Mouse (Mus musculus) megakaryocyte-erythroid progenitor cell, adult 5-6 weeks (primary cell): ENCODE data around the gene Unc5b. TPM values are rescaled to one million over a fixed set of nuclear protein-coding genes. Genes with fewer than 3 reads are reported as not detected.

Source experiments
- ATAC-seq: replicated peaks from 2 replicates; pipeline ENCODE4 v1.8.0; 2016; ENCODE audit warnings: mild to moderate bottlenecking, inconsistent platforms; ENCODE audit not compliant: severe bottlenecking, poor library complexity, low FRiP score, low TSS enrichment
- total RNA-seq, 2 experiments: library from RNA; stranded (forward) in 1 of 2; stranded (reverse) in 1 of 2; fragments of 200-1000, 215-1000 nt in 1 of 2; fragments of >200 nt in 1 of 2; fragmentation: Nextera tagmentation in 1 of 2; gene quantifications; 2 replicates each; pipeline ENCODE4 v1.2.3; 2014 to 2017

Unc5b gene
- total RNA-seq, 2 experiments from 2014 or later, result not detected

- ATAC-seq, result no peak
Measured at GRCm38 (mm10) chr10:60804865-60805264, 26.5 kb downstream of the Unc5b start.

GRCm38 (mm10) chr10:60803971-60804370, 27.4 kb downstream of the Unc5b start:
- no peak for ATAC-seq

DNA sequence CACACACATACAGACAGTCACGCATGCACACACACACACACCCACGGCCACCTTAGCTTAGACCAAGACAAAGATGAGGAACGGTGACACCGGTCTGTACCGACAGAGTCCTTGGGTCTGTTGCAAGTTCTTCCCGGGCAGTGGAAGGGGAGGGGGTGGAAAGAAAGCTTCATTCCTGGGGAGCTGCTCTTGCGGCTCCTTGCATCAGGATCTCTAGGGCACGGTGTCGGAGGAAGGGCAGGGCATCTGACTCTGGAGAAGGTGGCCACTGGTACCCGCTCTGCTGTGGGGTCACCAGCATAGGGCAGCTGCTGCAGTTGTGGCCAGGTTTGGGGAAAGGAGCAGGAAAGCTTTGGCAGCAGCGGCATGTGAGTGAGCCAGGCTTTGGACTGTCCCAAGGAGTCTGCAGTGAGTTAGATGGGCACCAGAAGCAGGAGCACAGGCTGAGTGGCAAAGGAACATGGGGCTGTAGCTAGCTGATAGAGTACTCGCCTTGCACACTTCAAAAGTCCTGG, 29.4 kb downstream of the Unc5b start:
- no peak for ATAC-seq

- no peak for ATAC-seq
Measured at GRCm38 (mm10) chr10:60801168-60801897, 30.0 kb downstream of the Unc5b start.

DNA sequence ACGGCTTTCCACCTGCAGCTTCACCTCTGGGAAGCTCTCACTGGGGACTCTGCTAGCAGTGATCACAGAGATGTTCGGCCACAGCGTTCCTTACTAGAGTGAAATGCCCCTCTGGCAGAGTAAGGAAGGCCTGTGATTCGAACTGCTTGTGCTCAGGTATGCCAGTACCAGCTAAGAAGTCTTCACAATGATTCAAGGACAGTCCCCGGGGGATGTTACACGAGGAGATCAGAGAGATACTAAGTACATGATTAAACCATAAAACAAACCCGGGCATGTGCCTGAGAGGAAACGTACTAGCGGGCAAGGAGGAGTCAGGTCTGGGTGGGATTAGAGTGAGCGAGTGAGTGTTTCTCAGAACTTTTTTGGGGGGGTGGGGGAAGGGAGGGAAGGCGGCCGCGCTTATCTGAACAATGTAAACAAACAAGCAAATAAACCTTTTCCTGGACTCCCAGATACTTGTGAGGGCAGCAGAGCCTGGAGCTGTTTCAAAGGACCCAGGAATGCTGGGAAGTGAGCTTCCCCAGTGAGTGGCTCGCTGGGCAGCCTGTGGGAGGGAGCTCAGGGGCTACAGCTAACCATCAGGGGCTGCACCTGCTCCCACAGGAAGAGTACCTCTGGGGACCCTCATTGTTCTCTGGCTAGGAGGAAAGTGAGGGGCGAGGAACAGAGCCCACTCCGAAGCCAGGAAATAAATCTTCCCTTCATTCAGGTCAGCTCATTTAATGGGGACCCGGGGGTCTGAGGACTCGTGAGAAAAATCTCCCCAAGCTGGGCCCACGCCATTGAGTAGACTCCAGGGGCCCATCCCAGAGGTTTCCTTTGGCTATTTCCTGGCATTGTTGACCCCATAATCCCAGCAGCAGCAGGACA, 30.9 kb downstream of the Unc5b start:
- no peak for ATAC-seq

DNA sequence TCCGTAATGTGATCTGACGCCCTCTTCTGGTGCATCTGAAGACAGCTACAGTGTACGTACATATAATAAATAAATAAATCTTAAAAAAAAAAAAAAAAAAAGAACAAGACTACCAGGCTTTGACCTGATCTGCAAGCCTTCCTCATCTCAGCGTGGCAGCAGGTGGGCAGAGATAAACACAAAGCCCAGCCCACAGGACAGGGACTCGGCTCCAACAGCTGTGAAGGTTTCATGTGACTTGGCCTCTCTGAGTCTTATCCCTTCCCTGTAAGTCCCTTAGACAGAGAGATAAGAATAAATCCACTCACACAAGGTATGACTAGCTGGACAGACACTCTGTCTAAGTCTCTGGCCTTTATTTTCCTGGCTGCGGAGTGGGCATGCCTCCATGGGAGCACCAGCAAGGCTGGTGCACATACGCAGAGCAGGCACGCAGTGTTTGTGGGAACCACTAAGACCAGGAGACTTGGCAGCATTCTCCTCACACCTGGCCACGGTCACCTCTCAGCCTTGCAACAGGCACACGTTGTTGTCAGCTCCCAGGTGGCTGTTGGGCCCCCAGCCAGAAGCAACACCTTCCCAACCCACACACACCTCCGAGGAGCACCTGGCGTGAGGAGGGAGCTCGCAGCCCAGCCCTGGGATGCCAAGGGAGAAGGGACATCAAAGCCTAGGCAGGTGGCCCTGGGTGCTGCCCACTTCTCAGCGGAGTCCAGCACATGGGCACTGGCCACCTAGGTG, 33.5 kb downstream of the Unc5b start:
- no peak for ATAC-seq

DNA sequence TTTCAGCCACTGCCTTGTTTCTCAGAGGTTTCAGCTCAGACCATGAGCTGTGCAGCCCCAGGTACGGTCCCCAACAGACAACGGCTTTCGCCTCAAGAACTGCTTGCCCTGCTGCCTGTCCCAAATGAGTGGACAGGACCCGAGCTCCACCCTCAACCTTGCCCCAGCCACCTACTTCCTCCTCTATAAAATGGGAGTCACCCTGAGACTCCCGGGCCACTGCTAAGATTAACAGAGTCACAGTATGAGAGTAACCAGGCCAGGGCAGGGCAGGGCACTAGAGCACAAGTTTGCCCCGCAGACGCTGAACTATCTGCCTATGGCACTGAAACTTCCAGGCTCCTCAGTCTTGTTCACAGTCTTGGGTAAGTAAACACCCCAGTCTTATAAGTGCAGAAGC, 34.9 kb downstream of the Unc5b start:
- no peak for ATAC-seq

- no peak for ATAC-seq
Measured at GRCm38 (mm10) chr10:60796028-60796427, 35.4 kb downstream of the Unc5b start.

DNA sequence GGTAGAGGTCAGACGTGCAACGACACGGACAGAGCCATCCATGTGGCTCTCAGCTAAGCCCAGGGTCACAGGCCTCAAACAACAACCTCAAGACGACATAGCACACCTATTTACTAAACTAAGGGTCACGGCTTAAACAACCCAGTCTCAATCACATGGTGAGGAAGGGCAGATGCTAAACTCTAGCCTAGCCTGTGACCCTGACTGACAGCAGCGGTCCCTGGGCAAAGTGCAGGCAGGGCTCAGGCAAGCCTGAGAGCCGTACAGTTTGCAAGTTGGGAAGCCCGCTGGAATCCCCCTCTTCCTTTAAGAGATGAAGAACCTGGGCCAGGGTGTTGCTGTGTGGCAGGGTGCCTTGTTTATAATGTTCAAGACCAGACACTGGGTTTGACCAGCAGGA, 36.6 kb downstream of the Unc5b start:
- no peak for ATAC-seq

- no peak for ATAC-seq
Measured at GRCm38 (mm10) chr10:60794374-60794773, 37.0 kb downstream of the Unc5b start.

DNA sequence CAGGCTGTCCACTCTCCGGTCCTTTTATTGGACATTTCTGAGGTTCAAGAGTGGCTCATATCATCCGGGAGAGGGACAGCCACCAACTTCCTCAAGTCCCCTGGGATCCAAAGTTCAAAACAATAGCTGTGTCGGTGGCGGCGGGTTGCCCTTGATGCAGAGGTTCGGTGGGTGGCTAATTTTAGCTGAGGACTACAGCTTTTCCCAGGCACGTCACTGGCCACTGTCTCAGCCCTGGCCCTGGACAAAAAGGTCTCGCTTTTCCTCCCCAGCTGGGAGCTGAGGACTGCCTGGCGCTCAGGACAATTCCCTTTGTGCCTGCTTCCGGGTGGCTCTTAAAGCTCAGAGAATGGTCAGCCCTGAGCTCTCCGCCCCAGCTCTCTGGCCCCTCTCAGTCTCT, 38.5 kb downstream of the Unc5b start:
- no peak for ATAC-seq

DNA sequence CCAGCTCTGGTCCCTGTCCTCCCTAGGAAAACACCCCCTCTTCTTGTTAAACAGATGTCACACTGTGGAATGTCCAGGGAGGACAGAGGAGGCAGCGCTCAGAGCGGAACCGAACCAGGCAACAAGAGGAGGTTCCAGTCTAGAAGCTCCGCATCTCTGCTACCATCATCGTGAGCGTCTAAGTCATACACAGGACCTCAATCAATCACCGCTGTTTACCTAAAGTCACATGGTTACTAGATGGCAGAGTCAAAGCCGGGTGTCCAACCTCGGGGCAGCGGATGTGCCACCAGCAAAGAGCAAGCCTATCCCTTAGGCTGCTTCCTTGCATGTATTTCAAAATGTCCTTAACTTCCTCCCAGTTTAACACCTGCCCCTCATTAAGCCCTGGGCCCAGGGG, 39.0 kb downstream of the Unc5b start:
- no peak for ATAC-seq

- ATAC-seq, result no peak
Measured at GRCm38 (mm10) chr10:60790912-60791311, 40.5 kb downstream of the Unc5b start.

DNA sequence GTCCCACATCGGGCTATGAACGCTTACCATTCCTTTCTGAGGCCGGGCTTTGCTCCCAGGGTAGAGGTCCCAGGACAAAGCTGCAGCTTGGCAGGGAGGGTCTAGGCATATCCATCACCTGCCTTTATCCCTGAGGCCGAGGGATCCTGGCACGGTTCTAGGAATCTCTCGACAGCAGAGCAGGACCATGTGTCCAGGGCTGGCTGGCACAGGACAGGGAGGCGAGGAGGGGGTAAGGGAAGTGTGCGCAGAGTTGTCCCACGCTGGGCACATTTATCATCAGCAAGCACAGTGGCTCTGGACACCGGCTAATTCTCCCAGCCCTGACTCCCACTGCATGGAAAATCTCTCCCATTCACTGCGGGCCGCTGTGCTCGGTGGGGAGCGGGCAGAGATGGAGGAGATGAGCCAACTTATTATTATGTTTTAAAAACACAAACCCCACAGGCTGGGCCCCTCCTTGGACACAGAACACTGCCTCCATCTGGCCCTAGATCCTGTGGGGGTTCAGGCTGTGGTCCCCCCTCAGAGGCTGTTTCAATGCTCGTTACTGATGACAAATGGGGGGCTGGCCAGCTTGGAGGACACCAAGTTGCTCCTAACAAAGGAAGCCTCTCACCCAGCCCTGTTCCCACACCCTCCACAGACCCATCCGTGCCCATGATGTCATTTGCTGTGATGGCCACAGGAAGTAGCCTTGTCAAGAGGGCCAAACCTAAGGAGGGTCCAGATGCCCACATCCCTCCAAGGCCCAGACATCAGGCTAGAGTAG, 43.9 kb downstream of the Unc5b start:
- no peak for ATAC-seq

DNA sequence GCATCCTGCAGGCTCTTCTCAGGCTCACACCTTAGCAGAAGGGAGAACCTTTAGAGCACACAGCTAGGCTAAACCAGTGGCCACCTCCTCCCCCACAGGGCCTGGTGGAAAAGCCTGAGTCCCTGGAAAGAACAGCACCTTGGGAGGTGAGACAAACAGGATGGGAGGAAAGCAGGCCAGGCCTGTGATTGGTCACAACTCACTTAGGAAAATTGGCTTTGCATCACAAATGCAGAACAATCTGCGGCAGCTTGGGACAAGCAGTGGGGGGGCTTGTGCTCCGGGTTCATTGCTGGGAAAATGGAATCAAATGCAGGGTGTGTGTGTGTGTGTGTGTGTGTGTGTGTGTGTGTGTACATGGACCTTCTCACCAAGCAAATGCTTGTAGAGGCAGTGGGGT, 47.8 kb downstream of the Unc5b start:
- ATAC-seq, result no peak

- 0 out of 2 replicates have a peak, but pooled peaks have one; percentile 46 for ATAC-seq
Measured at GRCm38 (mm10) chr10:60779628-60780027, 51.8 kb downstream of the Unc5b start.

DNA sequence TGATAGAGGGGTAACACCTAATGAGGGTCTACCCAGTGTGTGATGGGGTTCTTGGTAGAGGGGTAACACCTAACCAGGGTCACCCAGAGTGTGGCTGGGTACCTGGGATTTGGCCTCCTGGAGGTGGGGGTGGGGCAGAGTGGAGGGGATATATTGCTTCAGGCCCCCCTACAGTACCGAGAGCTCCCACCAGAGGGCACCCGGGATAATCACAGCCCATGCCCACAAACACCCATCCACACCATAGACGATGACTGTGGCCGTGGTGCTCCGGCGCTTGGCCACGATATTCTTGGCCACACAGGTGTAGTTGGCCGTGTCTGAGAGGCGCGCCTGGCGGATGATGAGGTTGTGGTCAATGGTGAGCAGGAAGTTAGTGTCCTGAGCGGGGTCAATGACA, 52.8 kb downstream of the Unc5b start:
- ATAC-seq, result 0 out of 2 replicates have a peak, but pooled peaks have one; percentile 10

DNA sequence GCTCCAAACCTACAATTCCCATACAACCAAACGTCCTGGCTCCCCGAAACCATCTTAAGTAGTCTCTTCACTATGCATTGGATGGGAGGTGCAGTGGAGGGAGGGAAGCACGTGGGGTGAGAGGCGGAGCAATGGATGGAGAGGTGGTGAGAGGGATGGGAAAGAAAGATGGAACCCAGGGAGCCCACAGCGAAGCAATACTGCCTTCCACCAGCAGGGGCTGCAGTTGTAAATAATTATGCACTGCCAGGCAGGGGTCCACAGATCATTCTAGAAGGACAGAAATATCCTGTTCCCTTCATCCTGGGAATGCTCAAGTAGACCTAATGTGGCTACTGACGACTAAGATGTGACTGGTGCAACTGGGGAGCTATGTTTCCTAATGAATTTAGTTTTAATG, 55.9 kb downstream of the Unc5b start:
- ATAC-seq, result no peak

DNA sequence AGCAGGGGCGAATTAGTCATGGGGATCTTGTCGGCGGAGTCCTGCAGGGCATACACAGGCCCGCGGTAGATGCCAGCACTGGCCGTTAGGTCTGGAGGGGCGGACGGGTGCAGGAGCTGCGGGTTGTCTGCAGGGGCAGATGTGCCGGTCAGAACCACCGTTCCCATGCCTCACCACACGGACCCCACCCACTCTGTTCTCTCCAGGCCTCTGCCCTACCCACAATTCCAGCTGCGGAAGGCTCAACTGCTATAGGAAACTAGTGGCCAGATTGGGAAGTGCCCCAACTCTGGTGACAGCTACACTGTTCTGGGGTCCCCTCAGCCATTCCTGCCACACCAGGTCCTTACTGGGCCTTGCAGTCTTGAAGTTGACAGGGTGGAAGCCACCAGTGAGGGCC, 56.8 kb downstream of the Unc5b start:
- ATAC-seq, result no peak
